Mouse (Mus musculus) thymus, postnatal 4 days (tissue): ENCODE data around the gene Hsd17b6.

ENCODE experiments used
- DNase-seq: peaks from one replicate; pipeline ENCODE4 v3.0.0; 2021

Gene Hsd17b6

GRCm38 (mm10) chr10:128004918-128005317 is 2.5 kb downstream of the Hsd17b6 start:
- DNase-seq, result no peak

GRCm38 (mm10) chr10:128003281-128003801 is 4.1 kb downstream of the Hsd17b6 start:
- DNase-seq, result no peak

- DNase-seq, result no peak
These were observed 9.2 kb downstream of the Hsd17b6 start for GRCm38 (mm10) chr10:127998260-127998659.

GRCm38 (mm10) chr10:127996690-127997089 is 10.7 kb downstream of the Hsd17b6 start:
- DNase-seq, result no peak

- no peak for DNase-seq
These were observed 21.8 kb downstream of the Hsd17b6 start for GRCm38 (mm10) chr10:127985601-127986000.

- no peak for DNase-seq
These were observed 22.8 kb downstream of the Hsd17b6 start for GRCm38 (mm10) chr10:127984650-127985049.

- no peak for DNase-seq
These were observed 31.9 kb downstream of the Hsd17b6 start for GRCm38 (mm10) chr10:127975503-127975902.

GRCm38 (mm10) chr10:127974062-127974461 is 33.3 kb downstream of the Hsd17b6 start:
- no peak for DNase-seq

- DNase-seq, result no peak
These were observed 36.3 kb downstream of the Hsd17b6 start for GRCm38 (mm10) chr10:127971135-127971534.

- DNase-seq, result no peak
These were observed 37.0 kb downstream of the Hsd17b6 start for GRCm38 (mm10) chr10:127970359-127970831.

GRCm38 (mm10) chr10:127969820-127970219 is 37.6 kb downstream of the Hsd17b6 start:
- no peak for DNase-seq

GRCm38 (mm10) chr10:127966506-127966905 is 40.9 kb downstream of the Hsd17b6 start:
- no peak for DNase-seq

GRCm38 (mm10) chr10:127964004-127964403 is 43.4 kb downstream of the Hsd17b6 start:
- DNase-seq, result no peak

- DNase-seq, result no peak
These were observed 45.0 kb downstream of the Hsd17b6 start for GRCm38 (mm10) chr10:127962451-127962850.

GRCm38 (mm10) chr10:127959161-127959679 is 48.2 kb downstream of the Hsd17b6 start:
- DNase-seq, result peak; percentile 24

- peak; percentile 88 for DNase-seq
These were observed 51.1 kb downstream of the Hsd17b6 start for GRCm38 (mm10) chr10:127956168-127956816.

GRCm38 (mm10) chr10:127955034-127955433 is 52.4 kb downstream of the Hsd17b6 start:
- DNase-seq, result no peak

GRCm38 (mm10) chr10:127951821-127952220 is 55.6 kb downstream of the Hsd17b6 start:
- no peak for DNase-seq

GRCm38 (mm10) chr10:127951390-127951789 is 56.0 kb downstream of the Hsd17b6 start:
- no peak for DNase-seq

- DNase-seq, result no peak
These were observed 57.7 kb downstream of the Hsd17b6 start for GRCm38 (mm10) chr10:127949596-127950130.

- DNase-seq, result peak; percentile 58
These were observed 61.9 kb downstream of the Hsd17b6 start for GRCm38 (mm10) chr10:127945432-127946064.
